Mouse (Mus musculus) liver, adult 2 months (tissue): ENCODE data around the gene Amhr2.

Experiments
- CTCF ChIP-seq: fragments of 200-500 bp; IDR thresholded peaks from 2 replicates; pipeline ENCODE4 v1.5.1; 2011; ENCODE audit warnings: low read depth, low read length, control low read depth
- POLR2A ChIP-seq: fragments of 200-500 bp; IDR thresholded peaks from 2 replicates; pipeline ENCODE4 v1.6.1; 2011; ENCODE audit warnings: low read length, control low read depth; ENCODE audit not compliant: insufficient read depth; ENCODE audit errors: extremely low read depth

- TF ChIP-seq CTCF (no peak), POLR2A (no peak)
Observed at GRCm38 (mm10) chr15:102499851-102500250, 54.7 kb downstream of the Amhr2 start.
